Mouse (Mus musculus): ENCODE measurements at regions not wholly inside any gene's neighbourhood (a gene's known extent, or its start where the extent isn't known, plus 50 kb on each side); places are given as distances from the start of the nearest gene placed in this dataset.

GRCm38 (mm10) chr3:20892916-20893430 is 526.0 kb upstream of the Agtr1b start:
- Histone ChIP-seq H3K4me2 (ENCODE audit: low read depth, low read length) (no peak overlapping the region), H3K4me1 (ENCODE audit: control insufficient read depth, insufficient read depth, low read length) (no peaks in the 10 kb centered on the region), H3K4me3 (ENCODE audit: low read length) (no peak overlapping the region), H3K27ac (ENCODE audit: low read length) (no peak overlapping the region), H3K9me3 (replicated peaks; ENCODE audit: control insufficient read depth, low read length) (no peaks in the 10 kb centered on the region), H3K27me3 (ENCODE audit: control insufficient read depth, insufficient read depth, low read length) (no peaks in the 10 kb centered on the region), H3K36me3 (ENCODE audit: control insufficient read depth, insufficient read depth) (no peaks in the 10 kb centered on the region), H3K9ac (ENCODE audit: low read length) (no peak overlapping the region)
- no peak for ATAC-seq (replicated peaks; ENCODE audit: extremely low read depth, insufficient read depth, low FRiP score)
- 67% methylated on average over 1 of the region's 1 CpGs for WGBS

DNA sequence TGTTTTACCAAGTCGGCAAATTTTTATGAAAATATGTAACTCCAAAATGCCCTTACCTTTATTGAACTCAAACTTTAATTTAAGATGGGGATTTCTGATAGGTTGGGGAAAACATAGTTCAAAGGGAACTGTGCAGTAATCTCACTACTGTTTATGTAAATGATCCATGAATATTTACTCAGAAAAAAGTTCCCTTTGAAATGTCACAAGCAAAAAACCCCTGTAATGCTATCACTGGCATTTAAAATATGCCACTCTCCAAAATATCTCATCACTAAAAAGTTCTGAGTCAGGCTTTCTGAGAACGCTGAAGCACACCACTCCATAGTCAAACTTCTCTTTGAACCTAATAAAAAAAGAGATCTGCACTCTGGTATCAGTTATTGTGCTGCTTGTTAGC is 497.3 kb upstream of the Agtr1b start:
- H3K27me3 ChIP-seq (ENCODE audit: control insufficient read depth, insufficient read depth, low read length), result no peaks in the 10 kb centered on the region
- no peaks in the 10 kb centered on the region for H3K9me3 ChIP-seq (replicated peaks; ENCODE audit: control insufficient read depth, low read length)
- H3K9ac ChIP-seq (ENCODE audit: low read length), result no peak overlapping the region
- no peak overlapping the region for H3K4me2 ChIP-seq (ENCODE audit: low read depth, low read length)
- H3K4me1 ChIP-seq (ENCODE audit: control insufficient read depth, insufficient read depth, low read length), result no peaks in the 10 kb centered on the region
- no peak overlapping the region for H3K27ac ChIP-seq (ENCODE audit: low read length)
- no peaks in the 10 kb centered on the region for H3K36me3 ChIP-seq (ENCODE audit: control insufficient read depth, insufficient read depth)
- 73% methylated on average over 2 of the region's 2 CpGs for WGBS
- no peak overlapping the region for H3K4me3 ChIP-seq (ENCODE audit: low read length)
- no peak for ATAC-seq (replicated peaks; ENCODE audit: extremely low read depth, insufficient read depth, low FRiP score)

DNA sequence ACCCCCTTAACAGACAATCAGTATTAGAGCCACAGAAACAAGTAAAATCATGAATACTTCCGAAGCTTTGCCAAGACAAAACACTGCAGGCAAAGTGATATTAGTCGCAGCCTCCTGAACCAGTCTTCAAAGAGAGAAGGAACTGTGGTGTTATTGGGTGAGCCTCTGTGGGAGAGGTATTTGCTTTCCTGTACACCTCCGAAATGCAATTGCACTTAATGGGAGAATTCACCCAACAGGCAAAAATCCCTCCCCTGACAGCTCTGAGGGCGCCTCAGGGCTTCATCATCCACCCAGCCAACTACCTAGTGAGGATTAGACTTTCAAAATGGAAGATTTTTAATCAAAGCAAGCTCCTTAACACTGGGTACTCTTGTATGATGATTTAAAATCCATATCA is 464.1 kb upstream of the Agtr1b start:
- no peak overlapping the region for H3K4me2 ChIP-seq (ENCODE audit: low read depth, low read length)
- no peaks in the 10 kb centered on the region for H3K4me1 ChIP-seq (ENCODE audit: control insufficient read depth, insufficient read depth, low read length)
- H3K9me3 ChIP-seq (replicated peaks; ENCODE audit: control insufficient read depth, low read length), result no peaks in the 10 kb centered on the region
- no peak overlapping the region for H3K4me3 ChIP-seq (ENCODE audit: low read length)
- no peaks in the 10 kb centered on the region for H3K27me3 ChIP-seq (ENCODE audit: control insufficient read depth, insufficient read depth, low read length)
- no peak for ATAC-seq (replicated peaks; ENCODE audit: extremely low read depth, insufficient read depth, low FRiP score)
- H3K27ac ChIP-seq (ENCODE audit: low read length), result no peak overlapping the region
- H3K9ac ChIP-seq (ENCODE audit: low read length), result no peak overlapping the region
- no peaks in the 10 kb centered on the region for H3K36me3 ChIP-seq (ENCODE audit: control insufficient read depth, insufficient read depth)
- WGBS, result 90% methylated on average over 4 of the region's 4 CpGs

GRCm38 (mm10) chr3:20829391-20829790 is 462.4 kb upstream of the Agtr1b start:
- Histone ChIP-seq H3K27me3 (ENCODE audit: control insufficient read depth, insufficient read depth, low read length) (no peaks in the 10 kb centered on the region), H3K9me3 (replicated peaks; ENCODE audit: control insufficient read depth, low read length) (no peaks in the 10 kb centered on the region), H3K4me3 (ENCODE audit: low read length) (no peak overlapping the region), H3K9ac (ENCODE audit: low read length) (no peak overlapping the region), H3K4me1 (ENCODE audit: control insufficient read depth, insufficient read depth, low read length) (no peaks in the 10 kb centered on the region), H3K36me3 (ENCODE audit: control insufficient read depth, insufficient read depth) (no peaks in the 10 kb centered on the region), H3K4me2 (ENCODE audit: low read depth, low read length) (no peak overlapping the region), H3K27ac (ENCODE audit: low read length) (no peak overlapping the region)
- 77% methylated on average over 1 of the region's 1 CpGs for WGBS
- no peak for ATAC-seq (replicated peaks; ENCODE audit: extremely low read depth, insufficient read depth, low FRiP score)

GRCm38 (mm10) chr3:20828811-20829210 is 461.8 kb upstream of the Agtr1b start:
- H3K4me3 ChIP-seq (ENCODE audit: low read length), result no peak overlapping the region
- H3K27ac ChIP-seq (ENCODE audit: low read length), result no peak overlapping the region
- H3K9me3 ChIP-seq (replicated peaks; ENCODE audit: control insufficient read depth, low read length), result no peaks in the 10 kb centered on the region
- H3K27me3 ChIP-seq (ENCODE audit: control insufficient read depth, insufficient read depth, low read length), result no peaks in the 10 kb centered on the region
- WGBS, result 63% methylated on average over 3 of the region's 3 CpGs
- H3K36me3 ChIP-seq (ENCODE audit: control insufficient read depth, insufficient read depth), result no peaks in the 10 kb centered on the region
- H3K4me2 ChIP-seq (ENCODE audit: low read depth, low read length), result no peak overlapping the region
- H3K4me1 ChIP-seq (ENCODE audit: control insufficient read depth, insufficient read depth, low read length), result no peaks in the 10 kb centered on the region
- no peak for ATAC-seq (replicated peaks; ENCODE audit: extremely low read depth, insufficient read depth, low FRiP score)
- no peak overlapping the region for H3K9ac ChIP-seq (ENCODE audit: low read length)

DNA sequence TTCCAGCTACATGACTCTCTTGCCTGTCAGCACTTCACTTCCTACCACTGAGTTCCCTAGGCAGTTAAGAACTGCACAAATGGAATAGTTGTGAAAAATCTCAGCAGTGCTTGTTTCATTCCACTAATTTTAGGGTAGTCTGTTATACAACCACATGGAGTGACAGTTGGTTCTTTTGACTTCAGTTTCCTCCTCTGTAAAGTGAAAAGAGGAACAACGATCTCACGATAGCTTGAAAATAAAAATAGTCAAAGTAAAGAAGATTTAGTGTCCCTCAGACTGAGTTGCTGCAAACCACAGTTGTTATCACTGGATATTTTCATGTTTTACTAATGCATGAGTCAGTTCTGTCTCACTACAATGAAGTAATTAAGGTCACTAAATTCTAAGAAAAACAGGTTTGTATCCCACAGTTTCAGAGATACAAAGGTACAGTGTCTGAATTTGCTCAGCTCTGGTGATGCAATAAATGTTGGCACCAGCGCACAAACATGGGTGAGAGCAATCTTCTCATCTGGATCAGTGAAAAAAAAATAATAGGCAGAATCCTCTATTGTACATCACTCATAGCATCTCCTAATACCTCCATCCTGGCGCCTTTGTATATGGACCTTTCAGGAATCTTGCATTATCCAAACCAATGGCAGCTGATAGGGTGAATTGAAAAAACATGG is 458.8 kb upstream of the Agtr1b start:
- no peak for ATAC-seq (replicated peaks; ENCODE audit: extremely low read depth, insufficient read depth, low FRiP score)
- Histone ChIP-seq H3K4me1 (ENCODE audit: control insufficient read depth, insufficient read depth, low read length) (no peaks in the 10 kb centered on the region), H3K4me3 (ENCODE audit: low read length) (no peak overlapping the region), H3K36me3 (ENCODE audit: control insufficient read depth, insufficient read depth) (no peaks in the 10 kb centered on the region), H3K27me3 (ENCODE audit: control insufficient read depth, insufficient read depth, low read length) (no peaks in the 10 kb centered on the region), H3K9ac (ENCODE audit: low read length) (no peak overlapping the region), H3K9me3 (replicated peaks; ENCODE audit: control insufficient read depth, low read length) (no peaks in the 10 kb centered on the region), H3K4me2 (ENCODE audit: low read depth, low read length) (no peak overlapping the region), H3K27ac (ENCODE audit: low read length) (no peak overlapping the region)
- WGBS, result 80% methylated on average over 4 of the region's 4 CpGs

DNA sequence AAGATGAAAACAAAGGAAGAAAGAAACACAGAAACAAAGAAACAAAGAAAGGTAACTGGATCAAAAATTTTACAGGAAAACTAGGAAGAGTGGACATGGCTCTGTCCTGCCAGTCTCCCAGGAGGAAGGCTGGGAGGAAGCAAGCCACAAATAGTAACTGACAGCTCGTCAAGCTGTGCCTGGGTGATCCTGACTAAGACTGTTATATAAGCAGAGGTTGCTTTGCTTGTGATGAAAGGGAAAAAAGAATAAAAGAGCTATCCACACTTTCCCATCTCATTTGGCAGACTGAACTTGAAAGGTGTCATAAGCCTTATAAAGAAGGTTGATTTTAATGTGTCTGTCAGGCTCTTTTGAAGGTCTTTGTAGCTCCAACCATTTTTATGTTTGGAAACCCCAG is 455.2 kb upstream of the Agtr1b start:
- no peaks in the 10 kb centered on the region for H3K9me3 ChIP-seq (replicated peaks; ENCODE audit: control insufficient read depth, low read length)
- H3K4me3 ChIP-seq (ENCODE audit: low read length), result no peak overlapping the region
- H3K36me3 ChIP-seq (ENCODE audit: control insufficient read depth, insufficient read depth), result no peaks in the 10 kb centered on the region
- H3K27me3 ChIP-seq (ENCODE audit: control insufficient read depth, insufficient read depth, low read length), result no peaks in the 10 kb centered on the region
- H3K9ac ChIP-seq (ENCODE audit: low read length), result no peak overlapping the region
- WGBS, result 12% methylated on average over 1 of the region's 1 CpGs
- no peaks in the 10 kb centered on the region for H3K4me1 ChIP-seq (ENCODE audit: control insufficient read depth, insufficient read depth, low read length)
- H3K27ac ChIP-seq (ENCODE audit: low read length), result no peak overlapping the region
- no peak for ATAC-seq (replicated peaks; ENCODE audit: extremely low read depth, insufficient read depth, low FRiP score)
- H3K4me2 ChIP-seq (ENCODE audit: low read depth, low read length), result no peak overlapping the region

DNA sequence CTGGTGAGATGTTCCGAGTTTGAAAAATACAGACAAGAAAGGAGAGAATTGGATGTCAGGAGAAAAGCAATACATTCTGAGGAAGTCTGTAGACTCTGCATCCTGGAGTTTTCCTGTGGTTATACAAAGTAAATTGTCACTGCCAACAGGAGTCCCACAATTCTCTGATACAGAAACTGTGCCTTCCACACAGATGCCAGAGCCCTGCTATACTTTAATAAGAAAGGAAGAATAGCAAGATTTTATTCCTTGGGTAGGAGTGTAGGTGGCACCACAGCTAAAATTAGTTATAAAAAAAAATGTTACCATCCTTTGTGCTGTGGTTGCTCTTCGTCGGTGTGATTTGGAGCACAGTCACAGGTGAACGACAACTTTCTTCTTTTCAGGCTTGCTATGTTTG is 454.7 kb upstream of the Agtr1b start:
- H3K4me2 ChIP-seq (ENCODE audit: low read depth, low read length), result no peak overlapping the region
- H3K27ac ChIP-seq (ENCODE audit: low read length), result no peak overlapping the region
- WGBS, result 69% methylated on average over 4 of the region's 4 CpGs
- H3K36me3 ChIP-seq (ENCODE audit: control insufficient read depth, insufficient read depth), result no peaks in the 10 kb centered on the region
- no peak overlapping the region for H3K4me3 ChIP-seq (ENCODE audit: low read length)
- H3K27me3 ChIP-seq (ENCODE audit: control insufficient read depth, insufficient read depth, low read length), result no peaks in the 10 kb centered on the region
- H3K9me3 ChIP-seq (replicated peaks; ENCODE audit: control insufficient read depth, low read length), result no peaks in the 10 kb centered on the region
- no peak for ATAC-seq (replicated peaks; ENCODE audit: extremely low read depth, insufficient read depth, low FRiP score)
- H3K4me1 ChIP-seq (ENCODE audit: control insufficient read depth, insufficient read depth, low read length), result no peaks in the 10 kb centered on the region
- H3K9ac ChIP-seq (ENCODE audit: low read length), result no peak overlapping the region

GRCm38 (mm10) chr3:20820047-20820446 is 453.1 kb upstream of the Agtr1b start:
- H3K27ac ChIP-seq (ENCODE audit: low read length), result no peak overlapping the region
- H3K36me3 ChIP-seq (ENCODE audit: control insufficient read depth, insufficient read depth), result no peaks in the 10 kb centered on the region
- H3K9ac ChIP-seq (ENCODE audit: low read length), result no peak overlapping the region
- H3K9me3 ChIP-seq (replicated peaks; ENCODE audit: control insufficient read depth, low read length), result no peaks in the 10 kb centered on the region
- WGBS, result 97% methylated on average over 3 of the region's 3 CpGs
- no peaks in the 10 kb centered on the region for H3K4me1 ChIP-seq (ENCODE audit: control insufficient read depth, insufficient read depth, low read length)
- no peak overlapping the region for H3K4me3 ChIP-seq (ENCODE audit: low read length)
- ATAC-seq (replicated peaks; ENCODE audit: extremely low read depth, insufficient read depth, low FRiP score), result no peak
- H3K27me3 ChIP-seq (ENCODE audit: control insufficient read depth, insufficient read depth, low read length), result no peaks in the 10 kb centered on the region
- no peak overlapping the region for H3K4me2 ChIP-seq (ENCODE audit: low read depth, low read length)

All from heart, embryonic 16.5 days (tissue).